Mouse (Mus musculus): Measurements from ENCODE around the gene Eif4a1.
"Not testable (repeated sequence)": the region's sequence is repeated elsewhere in the genome, so short reads cannot be mapped to it uniquely, and the experiment has no call there.

Eif4a1 gene

GRCm38 (mm10) chr11:69672211-69672706 lies at the start of gene Eif4a1:
Gene Eif4a1, minus strand, starts transcription at chr11:69672423.
- DNase-seq (ENCODE audit: low spot score), result peak; percentile 98

- no peak for DNase-seq (ENCODE audit: low spot score)
Observed at GRCm38 (mm10) chr11:69720852-69721251, 48.6 kb upstream of the Eif4a1 start.

GRCm38 (mm10) chr11:69719423-69719822 lies 47.2 kb upstream of the Eif4a1 start:
- DNase-seq (ENCODE audit: low spot score), result no peak

DNA sequence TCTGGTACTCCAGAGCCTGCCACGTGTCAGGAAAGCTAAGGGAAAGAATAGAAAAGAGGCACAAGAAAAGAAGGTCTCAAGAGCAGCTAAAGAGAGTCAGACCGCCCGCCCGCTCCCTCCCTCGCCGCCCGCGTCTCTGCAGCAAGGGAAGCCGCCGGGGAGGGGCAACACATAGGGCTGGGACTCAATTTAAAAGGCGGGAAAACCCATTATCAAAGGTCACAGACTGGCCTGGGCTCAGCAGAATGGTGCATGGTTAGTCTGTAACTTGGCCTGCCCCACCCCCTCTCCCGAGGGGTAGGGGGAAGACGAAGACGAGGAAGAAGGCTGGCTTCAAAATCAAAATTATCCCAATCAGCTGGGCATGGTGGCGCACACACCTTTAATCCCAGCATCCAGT lies 46.4 kb upstream of the Eif4a1 start:
- no peak for DNase-seq (ENCODE audit: low spot score)

- no peak for DNase-seq (ENCODE audit: low spot score)
Observed at GRCm38 (mm10) chr11:69716953-69717352, 44.7 kb upstream of the Eif4a1 start.

- no peak for DNase-seq (ENCODE audit: low spot score)
Observed at GRCm38 (mm10) chr11:69715929-69716328, 43.7 kb upstream of the Eif4a1 start.

DNA sequence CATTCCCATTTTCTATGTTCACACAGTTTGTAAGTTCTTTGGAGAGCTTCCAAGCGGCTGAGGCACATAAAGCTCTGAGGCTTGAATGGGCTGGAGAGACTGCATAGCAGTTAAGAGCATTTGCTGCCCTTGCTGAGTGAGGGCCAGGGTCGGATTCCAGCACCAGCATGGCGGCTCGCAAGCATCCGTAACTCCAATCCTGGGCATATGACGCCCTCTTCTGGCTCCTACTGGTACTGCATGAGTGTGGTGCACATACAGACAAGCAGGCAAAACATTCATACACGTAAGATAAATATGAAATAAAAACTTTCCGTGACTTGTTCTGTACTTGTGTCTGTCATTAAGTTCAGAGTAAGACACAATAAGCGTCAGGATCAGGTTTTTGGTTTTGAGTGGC lies 43.3 kb upstream of the Eif4a1 start:
- no peak for DNase-seq (ENCODE audit: low spot score)

GRCm38 (mm10) chr11:69714636-69715329 lies 42.6 kb upstream of the Eif4a1 start:
- DNase-seq (ENCODE audit: low spot score), result no peak

DNA sequence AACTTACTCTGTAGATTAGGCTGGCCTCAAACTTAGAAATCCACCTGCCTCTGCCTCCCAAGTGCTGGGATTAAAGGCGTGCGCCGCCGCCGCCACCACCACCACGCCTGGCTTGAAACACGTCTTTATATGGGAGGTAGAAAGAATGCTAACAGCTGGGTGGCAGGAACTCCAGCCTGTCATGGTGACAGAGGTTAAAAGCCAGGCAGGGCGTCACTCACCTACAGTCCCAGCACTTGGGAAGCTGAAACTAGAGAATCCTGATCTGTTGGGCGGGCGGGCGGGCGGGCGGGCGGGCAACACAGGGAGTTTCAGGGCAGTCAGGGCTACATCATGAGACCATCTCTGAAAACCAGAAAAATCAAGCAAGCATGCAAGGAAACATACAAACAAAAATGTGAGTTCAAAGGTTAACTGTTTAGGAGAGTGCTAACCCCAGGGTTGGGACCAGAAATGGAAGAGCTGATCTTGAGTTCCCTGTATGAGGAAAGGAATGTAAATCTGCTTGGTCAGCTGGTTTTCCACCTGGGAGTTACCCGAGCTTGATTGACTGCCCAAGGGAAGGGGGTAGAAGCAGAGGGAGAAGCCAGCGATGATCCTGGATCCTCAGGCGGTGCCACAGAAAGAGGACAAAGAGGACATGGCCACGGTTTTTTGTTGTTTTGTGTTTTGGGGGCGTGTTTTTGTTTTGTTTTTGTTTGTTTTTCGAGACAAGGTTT lies 40.9 kb upstream of the Eif4a1 start:
- DNase-seq (ENCODE audit: low spot score), result no peak

DNA sequence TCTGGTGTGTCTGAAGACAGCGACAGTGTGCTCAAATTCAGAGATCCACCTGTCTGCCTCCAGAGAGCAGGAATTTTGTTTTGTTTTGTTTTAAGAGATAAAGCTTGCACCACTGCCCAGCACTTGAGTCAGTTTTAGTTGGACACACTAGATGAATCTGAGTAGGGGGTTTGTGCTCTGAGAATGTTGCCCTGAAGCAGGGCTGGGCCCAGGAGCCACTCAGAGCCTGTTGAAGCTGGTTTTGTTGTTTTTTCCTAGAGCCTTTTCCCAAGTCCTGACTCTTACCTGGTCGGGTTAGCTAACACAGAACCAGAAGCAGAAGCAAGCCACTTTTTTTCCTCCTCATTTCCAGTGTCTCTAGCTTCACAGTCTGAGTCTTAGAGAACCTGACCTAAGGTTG lies 38.9 kb upstream of the Eif4a1 start:
- no peak for DNase-seq (ENCODE audit: low spot score)

DNA sequence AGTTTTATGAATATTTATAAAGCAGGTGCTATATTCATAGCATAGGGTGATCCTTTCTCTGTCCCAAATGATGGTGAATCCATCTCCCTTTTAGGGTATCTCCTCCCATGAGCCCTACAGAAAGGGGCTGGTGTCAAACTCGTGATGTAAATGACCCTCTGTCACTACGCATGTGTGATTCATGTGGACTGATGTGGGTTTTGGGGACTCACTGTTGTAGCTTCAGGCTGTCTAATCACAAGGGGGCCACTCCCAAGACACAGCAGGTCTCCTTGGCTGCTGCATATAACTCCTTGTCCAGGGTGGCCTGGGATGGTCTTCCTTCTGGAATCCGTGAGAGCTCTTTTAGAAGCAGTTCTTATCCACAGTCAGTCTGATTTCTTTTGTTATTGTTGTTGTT lies 38.2 kb upstream of the Eif4a1 start:
- no peak for DNase-seq (ENCODE audit: low spot score)

- no peak for DNase-seq (ENCODE audit: low spot score)
Observed at GRCm38 (mm10) chr11:69709554-69710446, 37.6 kb upstream of the Eif4a1 start.

GRCm38 (mm10) chr11:69708614-69709265 lies 36.5 kb upstream of the Eif4a1 start:
- DNase-seq (ENCODE audit: low spot score), result no peak

- no peak for DNase-seq (ENCODE audit: low spot score)
Observed at GRCm38 (mm10) chr11:69707873-69708381, 35.7 kb upstream of the Eif4a1 start.

DNA sequence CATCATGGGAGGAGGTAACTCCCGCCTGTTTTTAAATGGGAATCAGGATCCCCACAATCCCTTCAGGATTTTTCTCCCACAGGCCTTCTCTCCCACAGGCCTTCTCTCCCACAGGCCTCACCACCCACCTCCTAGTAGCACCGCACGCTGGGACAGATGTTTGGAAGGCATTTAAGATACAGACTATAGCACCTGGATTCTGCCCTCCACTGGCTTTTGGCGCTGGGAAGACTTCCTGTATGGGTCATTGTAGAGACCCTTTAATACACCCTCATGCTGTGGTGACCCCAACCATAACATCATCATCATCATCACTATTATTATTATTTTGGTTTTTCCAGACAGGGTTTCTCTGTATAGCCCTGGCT lies 35.2 kb upstream of the Eif4a1 start:
- DNase-seq (ENCODE audit: low spot score), result no peak

GRCm38 (mm10) chr11:69706775-69707479 lies 34.7 kb upstream of the Eif4a1 start:
- no peak for DNase-seq (ENCODE audit: low spot score)

DNA sequence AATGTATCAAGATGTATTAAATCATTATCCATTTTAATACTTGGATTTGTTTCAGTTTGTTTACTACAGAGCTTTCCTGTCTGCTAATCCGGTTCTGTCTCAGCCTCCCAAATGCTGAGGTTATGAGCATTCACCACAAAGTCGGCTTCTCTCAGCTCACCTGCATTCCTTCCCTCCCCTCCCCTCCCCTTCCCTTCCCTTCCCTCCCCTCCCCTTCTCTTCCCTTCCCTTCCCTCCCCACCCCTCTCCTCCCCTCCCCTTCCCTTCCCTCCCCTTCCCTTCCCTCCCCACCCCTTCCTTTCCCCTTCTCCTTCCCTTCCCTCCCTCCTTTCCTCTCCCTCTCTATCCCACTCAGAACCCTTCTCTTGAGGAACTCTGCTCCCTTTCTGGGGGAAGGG lies 32.4 kb upstream of the Eif4a1 start:
- no peak for DNase-seq (ENCODE audit: low spot score)

DNA sequence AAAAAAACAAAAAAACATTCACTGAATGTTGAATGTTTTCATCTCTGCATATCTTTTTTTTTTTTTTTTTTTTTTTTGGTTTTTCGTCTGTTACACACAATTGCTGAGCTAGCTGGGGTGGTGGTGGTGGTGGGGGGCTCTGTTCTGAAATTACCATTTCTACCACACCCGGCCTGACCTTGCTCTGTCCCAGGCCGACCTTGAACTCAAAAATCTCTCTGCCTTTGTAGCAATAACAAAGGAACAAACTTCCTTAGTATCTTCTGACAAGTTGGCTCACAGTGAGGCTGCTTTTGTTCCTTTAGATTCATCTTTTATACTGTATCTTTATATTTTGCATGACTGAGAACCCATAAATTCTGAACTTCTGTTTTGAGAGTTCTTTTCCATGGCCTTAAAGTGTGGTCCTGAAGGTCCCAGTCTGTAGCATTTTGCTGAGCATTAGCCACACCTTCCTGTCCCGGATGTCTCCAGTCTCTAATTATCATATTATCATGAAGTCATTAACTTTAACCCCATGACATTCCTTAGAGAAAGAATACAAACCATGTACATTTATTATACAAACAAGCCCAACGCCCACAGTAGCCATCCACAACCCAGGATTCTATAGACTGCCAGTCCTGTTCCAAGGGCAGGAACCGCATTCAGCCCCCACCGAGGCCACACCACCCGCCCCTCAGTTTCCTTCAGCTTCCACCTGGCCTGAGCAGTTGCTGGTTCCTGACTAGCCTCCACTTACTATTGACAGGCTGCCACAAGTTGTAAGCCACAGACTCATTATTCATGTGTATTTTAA lies 31.8 kb upstream of the Eif4a1 start:
- DNase-seq (ENCODE audit: low spot score), result no peak

DNA sequence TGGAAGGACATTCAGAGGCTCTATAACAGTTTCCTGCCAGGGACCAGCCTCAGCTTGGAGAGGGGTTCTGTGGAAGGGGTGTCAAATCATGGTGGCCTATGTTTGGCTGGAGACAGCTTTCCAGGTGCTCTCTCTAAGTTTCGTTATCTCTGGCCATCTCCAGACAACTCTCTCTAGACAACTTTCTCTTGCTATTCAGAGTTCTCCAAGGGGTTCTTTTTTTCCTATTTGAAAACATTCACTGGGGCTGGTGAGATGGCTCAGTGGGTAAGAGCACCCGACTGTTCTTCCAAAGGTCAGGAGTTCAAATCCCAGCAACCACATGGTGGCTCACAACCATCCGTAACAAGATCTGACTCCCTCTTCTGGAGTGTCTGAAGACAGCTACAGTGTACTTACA lies 31.2 kb upstream of the Eif4a1 start:
- DNase-seq (ENCODE audit: low spot score), result not testable (repeated sequence)

DNA sequence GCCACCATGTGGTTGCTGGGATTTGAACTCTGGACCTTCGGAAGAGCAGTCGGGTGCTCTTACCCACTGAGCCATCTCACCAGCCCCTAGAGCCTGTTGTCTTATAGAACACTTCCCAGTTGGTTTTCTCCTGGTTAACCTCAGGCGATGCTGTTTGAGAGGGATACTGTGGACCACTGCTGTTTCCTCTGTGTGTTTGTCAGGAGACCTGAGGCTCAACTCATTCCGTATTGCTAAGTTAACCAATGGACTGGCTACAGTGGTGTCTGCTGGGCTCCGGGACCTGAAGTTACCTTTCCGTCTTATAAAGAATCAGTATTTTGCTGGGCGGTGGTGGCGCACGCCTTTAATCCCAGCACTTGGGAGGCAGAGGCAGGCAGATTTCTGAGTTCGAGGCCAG lies 30.7 kb upstream of the Eif4a1 start:
- not testable (repeated sequence) for DNase-seq (ENCODE audit: low spot score)
